8 mouse cellular contexts compared by ENCODE assay signal in the genomic region with DNA sequence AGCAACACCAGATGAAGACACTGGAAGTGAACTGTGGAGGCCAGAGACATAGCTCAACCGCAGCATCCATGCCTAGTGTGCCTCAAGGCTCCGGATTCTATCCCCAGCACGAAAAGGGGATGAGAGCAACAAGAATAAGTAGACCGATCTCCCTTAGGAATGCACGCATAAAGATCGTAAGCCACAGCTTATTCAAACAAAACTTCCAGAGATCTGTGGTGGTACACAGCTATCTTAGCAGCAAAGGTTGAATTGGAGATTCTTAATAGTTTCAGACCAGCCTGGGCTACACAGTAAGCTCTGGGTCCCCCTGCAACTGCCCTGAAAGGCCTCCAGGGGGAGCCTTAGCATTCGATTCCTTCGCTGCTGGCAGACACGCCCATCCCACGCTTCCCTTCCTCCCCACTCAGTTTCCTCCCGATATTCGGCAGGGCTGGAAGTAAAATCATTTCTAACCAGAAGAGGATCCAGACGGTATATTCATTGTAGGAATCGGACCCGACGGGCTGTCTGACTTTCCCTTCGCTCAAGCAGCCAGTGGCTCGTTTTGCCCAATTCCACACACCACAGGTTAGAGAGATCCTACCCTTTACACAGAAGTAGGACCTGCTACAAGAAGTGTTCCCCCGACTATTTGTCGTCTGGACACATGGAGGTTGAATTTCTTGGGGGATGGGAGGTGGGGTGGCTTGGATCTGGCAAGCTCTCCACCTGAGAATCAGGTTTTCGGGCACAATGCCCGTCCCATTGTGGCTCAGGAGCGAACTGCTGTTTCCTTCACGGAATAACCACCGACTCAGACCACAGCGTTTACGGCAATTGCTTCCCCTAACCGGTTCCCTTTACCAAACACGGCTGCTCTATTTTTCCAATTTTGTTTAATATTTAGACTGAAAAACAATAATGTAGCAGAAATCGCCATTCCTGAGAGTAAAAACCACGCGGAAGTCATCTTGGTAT. TPM values are rescaled to one million over a fixed set of nuclear protein-coding genes. Genes with fewer than 3 reads are reported as not detected.
DNase-seq lines count a peak whose midpoint lies in the region; ATAC-seq and TF ChIP-seq lines count a peak whose summit lies in the region.

No protein-coding gene starts in this region.

- H3K4me1 ChIP-seq in embryonic facial prominence, embryonic 12.5 days, result no peaks in the 10 kb centered on the region
- H3K4me1 ChIP-seq in heart, adult 2 months (ENCODE audit: control insufficient read depth, insufficient read depth, low read length), result peaks cover 3% of the 10 kb centered on the region; the same call in 1 of the 2 replicates
- H3K4me1 ChIP-seq in kidney, adult 2 months (ENCODE audit: control insufficient read depth, insufficient read depth, low read length), result no peaks in the 10 kb centered on the region
- H3K4me1 ChIP-seq in limb, embryonic 12.5 days (replicated peaks), result peaks cover 5% of the 10 kb centered on the region; the same call in 1 of the 2 replicates
- no peaks in the 10 kb centered on the region for H3K4me1 ChIP-seq in midbrain, embryonic 14.5 days (ENCODE audit: control insufficient read depth, insufficient read depth, low read length)

- H3K27me3 ChIP-seq in embryonic facial prominence, embryonic 12.5 days, result peaks cover 54% of the 10 kb centered on the region
- H3K27me3 ChIP-seq in heart, adult 2 months (ENCODE audit: control insufficient read depth, insufficient read depth, low read length), result peaks cover 4% of the 10 kb centered on the region
- peaks cover 1% of the 10 kb centered on the region; the same call in 1 of the 2 replicates for H3K27me3 ChIP-seq in kidney, adult 2 months (replicated peaks; ENCODE audit: control insufficient read depth, insufficient read depth, low read length)
- H3K27me3 ChIP-seq in limb, embryonic 12.5 days, result peaks cover 74% of the 10 kb centered on the region
- H3K27me3 ChIP-seq in midbrain, embryonic 14.5 days (ENCODE audit: control insufficient read depth, insufficient read depth, low read length), result peaks cover 17% of the 10 kb centered on the region

- H3K79me2 ChIP-seq in heart, adult 2 months (replicated peaks; ENCODE audit: control insufficient read depth, insufficient read depth, low read length), result no peaks in the 10 kb centered on the region

- peak overlapping the region; percentile 78 for H3K4me2 ChIP-seq in embryonic facial prominence, embryonic 12.5 days (replicated peaks)
- H3K4me2 ChIP-seq in limb, embryonic 12.5 days, result peak overlapping the region; percentile 84
- H3K4me2 ChIP-seq in midbrain, embryonic 14.5 days (ENCODE audit: low read length), result peak overlapping the region; percentile 74

- TF ChIP-seq EP300 in heart, adult 2 months (IDR thresholded peaks at IDR 0.05; ENCODE audit: insufficient read depth, low read depth, low read length), result 0 out of 2 replicates have a peak, but pooled peaks have one; percentile 15

- WGBS in embryonic facial prominence, embryonic 12.5 days, result 14% methylated on average over 32 of the region's 32 CpGs
- WGBS in heart, adult 2 months, result 15% methylated on average over 32 of the region's 32 CpGs
- 13% methylated on average over 32 of the region's 32 CpGs for WGBS in kidney, adult 2 months
- 14% methylated on average over 32 of the region's 32 CpGs for WGBS in limb, embryonic 12.5 days
- WGBS in midbrain, embryonic 14.5 days, result 14% methylated on average over 32 of the region's 32 CpGs

- TF ChIP-seq CTCF in heart, adult 2 months (IDR thresholded peaks at IDR 0.05), result peak; percentile 96
- TF ChIP-seq CTCF in kidney, adult 2 months (conservative IDR thresholded peaks at IDR 0.05; ENCODE audit: insufficient read depth, insufficient read length, low read depth, low read length), result peak; percentile 90

- peak; percentile 61 for DNase-seq in 416B (ENCODE audit: low read depth)
- DNase-seq in adrenal gland, postnatal 36 days, result peak; percentile 74 to 86
- peak; percentile 74 to 76 for DNase-seq in heart, adult 2 months
- peak; percentile 78 for DNase-seq in kidney, adult 2 months
- peak; percentile 95 for DNase-seq in midbrain, embryonic 14.5 days
- peak; percentile 46 for DNase-seq in spleen, adult 12 weeks (ENCODE audit: low spot score)

- H3K36me3 ChIP-seq in embryonic facial prominence, embryonic 12.5 days, result no peaks in the 10 kb centered on the region
- no peaks in the 10 kb centered on the region for H3K36me3 ChIP-seq in heart, adult 2 months (ENCODE audit: control insufficient read depth, insufficient read depth, low read length)
- no peaks in the 10 kb centered on the region for H3K36me3 ChIP-seq in kidney, adult 2 months (ENCODE audit: control insufficient read depth, insufficient read depth, low read length)
- H3K36me3 ChIP-seq in limb, embryonic 12.5 days, result no peaks in the 10 kb centered on the region
- H3K36me3 ChIP-seq in midbrain, embryonic 14.5 days (ENCODE audit: control insufficient read depth, insufficient read depth, low read length), result no peaks in the 10 kb centered on the region

- intact Hi-C loops in heart, adult 2 months (cut with DNase I), result loop anchor here (2.0 kb wide), 1 partner anchor 84 kb away; no protein-coding TSS in a partner anchor

- H3K4me3 ChIP-seq in embryonic facial prominence, embryonic 12.5 days, result peak overlapping the region; percentile 39
- H3K4me3 ChIP-seq in heart, adult 2 months, result peak overlapping the region; percentile 27; the same call in 1 of the 2 replicates
- peak overlapping the region; percentile 27 for H3K4me3 ChIP-seq in kidney, adult 2 months (ENCODE audit: insufficient read depth, low read depth, low read length)
- peak overlapping the region; percentile 42 for H3K4me3 ChIP-seq in limb, embryonic 12.5 days (replicated peaks)
- H3K4me3 ChIP-seq in midbrain, embryonic 14.5 days (replicated peaks; ENCODE audit: low read depth, low read length), result peak overlapping the region; percentile 40

- H3K9ac ChIP-seq in embryonic facial prominence, embryonic 12.5 days, result peak overlapping the region; percentile 29; the same call in 1 of the 2 replicates
- no peak overlapping the region for H3K9ac ChIP-seq in heart, adult 2 months (ENCODE audit: low read depth, low read length)
- peak overlapping the region; percentile 18 for H3K9ac ChIP-seq in limb, embryonic 12.5 days (replicated peaks)
- H3K9ac ChIP-seq in midbrain, embryonic 14.5 days (replicated peaks; ENCODE audit: low read length), result peak overlapping the region; percentile 39

- no peaks in the 10 kb centered on the region for H3K9me3 ChIP-seq in embryonic facial prominence, embryonic 12.5 days
- no peaks in the 10 kb centered on the region for H3K9me3 ChIP-seq in limb, embryonic 12.5 days
- H3K9me3 ChIP-seq in midbrain, embryonic 14.5 days (ENCODE audit: control insufficient read depth, low read length), result no peaks in the 10 kb centered on the region

- ATAC-seq in embryonic facial prominence, embryonic 12.5 days (ENCODE audit: insufficient number of reproducible peaks, insufficient read depth, low FRiP score, low TSS enrichment), result no peak
- peak; percentile 66; the same call in 1 of the 2 replicates for ATAC-seq in limb, embryonic 12.5 days (ENCODE audit: insufficient number of reproducible peaks, insufficient read depth, low FRiP score, low TSS enrichment, low read depth)
- ATAC-seq in midbrain, embryonic 14.5 days (ENCODE audit: low FRiP score, low TSS enrichment), result peak; percentile 81

- H3K27ac ChIP-seq in embryonic facial prominence, embryonic 12.5 days, result no peak overlapping the region
- no peak overlapping the region for H3K27ac ChIP-seq in heart, adult 2 months
- H3K27ac ChIP-seq in kidney, adult 2 months (ENCODE audit: insufficient read depth, low read depth, low read length), result no peak overlapping the region
- H3K27ac ChIP-seq in limb, embryonic 12.5 days, result no peak overlapping the region
- H3K27ac ChIP-seq in midbrain, embryonic 14.5 days (replicated peaks; ENCODE audit: low read depth, low read length), result no peak overlapping the region

- TF ChIP-seq POLR2A in heart, adult 2 months (IDR thresholded peaks at IDR 0.05; ENCODE audit: insufficient read depth, low read depth, low read length), result no peak
- TF ChIP-seq POLR2A in kidney, adult 2 months (IDR thresholded peaks at IDR 0.05; ENCODE audit: low read depth, low read length), result no peak

RNA-seq across cellular contexts. Expression of gene Nkx2-3, which starts 41.0 kb away (rescaled TPM):
- total RNA-seq in adrenal gland, postnatal 36 days (2021), result not detected
- 3.6 and 3.9 TPM in 2 replicates for polyA plus RNA-seq in embryonic facial prominence, embryonic 12.5 days (2016; fragmentation: Nextera tagmentation; extraction: Ambion mirVana)
- not detected for total RNA-seq in heart, adult 2 months (2021)
- polyA plus RNA-seq in heart, adult 2 months (2012; rRNA removed), result not detected in 2 replicates
- polyA plus RNA-seq in kidney, adult 2 months (2012; rRNA removed), result not detected in 2 replicates
- polyA plus RNA-seq in limb, embryonic 12.5 days (2016; fragmentation: Nextera tagmentation; extraction: Ambion mirVana), result not detected in 2 replicates
- 0.30 and 0.62 TPM in 2 replicates for polyA plus RNA-seq in midbrain, embryonic 14.5 days (2014; fragmentation: Nextera tagmentation; extraction: Ambion mirVana)

RNA-seq across cellular contexts. Expression of gene Got1, which starts 46.7 kb away (rescaled TPM):
- 100 to 1,000 TPM; 279 to 345 TPM for total RNA-seq in adrenal gland, postnatal 36 days (2021)
- polyA plus RNA-seq in embryonic facial prominence, embryonic 12.5 days (2016; fragmentation: Nextera tagmentation; extraction: Ambion mirVana), result 42.9 and 44.1 TPM in 2 replicates
- 1,000 to 10,000 TPM in 1 of 2 experiments, 100 to 1,000 TPM in 1; 956 to 1,224 TPM for total RNA-seq in heart, adult 2 months (2021)
- 575 and 746 TPM in 2 replicates for polyA plus RNA-seq in heart, adult 2 months (2012; rRNA removed)
- 107 and 118 TPM in 2 replicates for polyA plus RNA-seq in kidney, adult 2 months (2012; rRNA removed)
- 41.6 and 42.5 TPM in 2 replicates for polyA plus RNA-seq in limb, embryonic 12.5 days (2016; fragmentation: Nextera tagmentation; extraction: Ambion mirVana)
- 72.6 and 89.3 TPM in 2 replicates for polyA plus RNA-seq in midbrain, embryonic 14.5 days (2014; fragmentation: Nextera tagmentation; extraction: Ambion mirVana)
